Mouse (Mus musculus) E14TG2a.4 (cell line): Measurements from ENCODE around the gene Exoc6b.

Experiments used
- CTCF ChIP-seq: conservative IDR thresholded peaks from 2 replicates; pipeline ENCODE4 v1.5.1; 2014; ENCODE audit warnings: low read length
- NANOG ChIP-seq: IDR thresholded peaks from 2 replicates; pipeline ENCODE4 v1.6.1; 2014; ENCODE audit warnings: borderline replicate concordance, low read length, mixed read lengths
- POU5F1 ChIP-seq: IDR thresholded peaks from 2 replicates; pipeline ENCODE4 v1.6.1; 2014; ENCODE audit warnings: low read length, borderline replicate concordance

GRCm38 (mm10) chr6:84864625-84865024 lies 204.7 kb downstream of the Exoc6b start:
- TF ChIP-seq CTCF = no peak
- TF ChIP-seq NANOG = no peak
- no peak for TF ChIP-seq POU5F1
